Mouse (Mus musculus) left cerebral cortex, adult 8-10 months (tissue): ENCODE measurements around the gene Creb5. TPM values are rescaled to one million over a fixed set of nuclear protein-coding genes. Genes with fewer than 3 reads are reported as not detected.

Experiments
- DNase-seq, 2 experiments: peaks; one replicate each; pipeline ENCODE4 v3.0.0; 2022; ENCODE audit warnings: low spot score in 2 of 2
- total RNA-seq, 4 experiments: library from RNA; stranded (reverse); gene quantifications; 2 replicates each; pipeline ENCODE4 v1.2.4; 2022

Creb5 gene
- total RNA-seq, 4 experiments from 2014 or later: 5.0 to 6.9 (median 6.2) TPM

DNA sequence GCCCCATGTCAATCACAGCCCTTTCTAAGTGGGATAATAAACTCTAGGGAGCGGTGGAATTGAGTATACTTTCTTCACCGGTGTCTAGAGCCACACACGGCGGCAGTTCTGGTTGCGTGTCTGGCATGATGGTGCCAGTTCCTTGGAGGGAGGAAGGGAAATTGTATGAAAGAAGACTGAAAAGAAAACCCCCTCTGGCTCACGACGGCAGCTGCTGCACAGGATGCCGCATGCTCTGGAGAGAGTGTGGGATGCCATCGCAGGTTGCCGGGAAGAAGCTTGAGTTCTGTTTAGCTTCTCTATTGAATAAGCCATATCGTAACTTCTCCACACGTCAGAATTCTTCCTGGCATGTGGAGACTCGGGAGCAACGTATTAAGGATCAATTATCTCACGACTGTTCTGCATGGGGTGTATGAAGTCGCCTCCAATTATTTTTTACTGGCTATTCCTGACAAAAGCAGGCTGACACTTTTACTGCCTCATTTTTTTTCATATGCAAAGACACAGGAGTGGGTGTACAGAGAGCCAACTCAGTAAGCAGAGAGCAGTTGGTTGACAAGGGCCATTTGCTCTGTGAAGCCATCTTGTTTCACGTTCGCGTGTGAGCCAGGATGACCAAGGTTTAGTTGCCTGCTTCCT lies 296.3 kb downstream of the Creb5 start:
- no peak for DNase-seq

DNA sequence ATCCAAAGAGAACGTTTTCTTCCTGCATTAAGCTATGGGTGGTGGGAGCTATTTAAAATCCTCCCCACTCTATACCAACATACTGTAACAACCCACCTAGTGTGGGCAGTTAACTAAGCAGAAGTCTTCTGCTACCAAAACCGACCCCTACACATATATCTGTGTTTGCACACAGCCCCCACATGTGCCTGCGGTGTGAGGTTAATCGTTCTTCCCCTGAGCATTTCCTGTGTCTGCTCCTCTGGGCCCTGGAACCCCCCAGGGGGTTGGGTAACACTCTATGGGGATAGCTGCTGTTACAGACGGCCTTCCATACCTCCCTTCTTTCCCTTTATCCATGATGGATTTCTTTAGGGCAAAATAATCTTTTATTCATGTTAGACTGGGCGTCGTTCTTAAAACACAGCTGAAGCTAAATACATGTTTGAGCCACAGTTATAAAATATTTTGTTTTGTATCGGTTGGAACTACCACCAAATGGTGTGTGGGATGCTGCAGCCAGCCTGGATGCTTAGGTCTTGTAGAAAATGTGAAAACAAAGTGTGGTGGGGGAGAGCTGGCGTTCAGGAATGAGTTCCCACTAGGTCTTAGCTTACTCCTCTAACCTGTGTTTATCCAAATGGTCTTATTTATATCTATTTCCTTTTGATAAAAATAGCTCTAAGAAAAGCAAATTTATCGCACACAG lies 297.8 kb downstream of the Creb5 start:
- no peak for DNase-seq

DNA sequence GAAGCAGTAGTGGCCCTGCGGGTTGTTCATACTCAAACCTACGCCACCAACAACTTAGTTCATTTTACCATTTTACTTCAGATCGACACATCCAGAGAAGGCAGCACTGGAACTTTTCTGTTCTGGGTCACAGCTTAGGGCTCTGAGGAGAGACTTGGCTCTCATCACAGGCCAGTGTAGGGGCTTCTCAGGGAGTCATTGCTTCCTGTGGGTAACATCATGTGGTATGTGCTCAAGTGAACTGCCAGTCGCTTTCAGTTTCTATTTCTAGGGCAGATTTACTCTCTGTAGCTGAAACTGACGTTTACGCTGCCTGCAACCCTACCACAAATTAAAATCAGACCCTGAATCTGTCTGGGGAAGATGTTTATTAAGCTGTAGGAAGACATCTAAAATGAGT lies 302.7 kb downstream of the Creb5 start:
- no peak for DNase-seq

DNA sequence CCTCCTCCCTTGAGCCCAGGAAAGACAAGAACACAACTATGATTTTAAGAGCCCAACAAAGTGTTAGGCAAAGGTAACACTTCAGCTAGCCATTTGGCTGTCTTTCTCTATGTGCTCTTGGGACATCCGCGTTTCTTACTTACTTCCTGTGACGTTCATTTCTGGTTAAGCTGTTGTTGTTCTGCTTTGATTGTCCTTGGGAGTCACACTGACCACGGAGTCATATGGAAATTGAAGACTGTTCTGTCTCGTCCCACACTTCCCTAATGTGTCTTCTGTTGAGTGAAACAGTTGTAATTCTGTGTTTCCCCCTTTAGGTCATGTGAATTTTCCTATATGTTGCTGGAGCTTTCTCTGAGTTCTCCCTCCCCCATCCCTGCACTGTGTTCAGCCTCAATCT lies 305.2 kb downstream of the Creb5 start:
- DNase-seq: no peak

DNA sequence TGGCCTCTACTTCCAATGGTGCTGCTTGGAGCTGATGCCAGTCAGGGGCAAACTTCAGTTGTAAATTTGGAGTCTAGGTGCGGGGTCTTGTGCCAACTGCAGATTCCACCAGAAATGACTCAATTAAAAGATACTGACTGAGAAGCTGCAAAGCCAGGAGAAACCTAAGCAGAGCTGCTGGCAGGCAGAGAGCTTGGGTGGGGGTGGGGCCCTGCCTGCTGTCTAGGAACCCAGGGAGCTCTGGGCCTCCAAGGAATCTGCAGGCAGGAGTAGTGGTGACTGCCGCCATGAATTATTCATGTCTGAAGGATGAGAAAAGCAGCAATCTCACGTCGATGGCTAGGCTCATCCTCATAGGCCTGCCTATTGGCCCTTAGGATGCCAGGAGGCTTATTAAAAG lies 306.5 kb downstream of the Creb5 start:
- DNase-seq: no peak

DNA sequence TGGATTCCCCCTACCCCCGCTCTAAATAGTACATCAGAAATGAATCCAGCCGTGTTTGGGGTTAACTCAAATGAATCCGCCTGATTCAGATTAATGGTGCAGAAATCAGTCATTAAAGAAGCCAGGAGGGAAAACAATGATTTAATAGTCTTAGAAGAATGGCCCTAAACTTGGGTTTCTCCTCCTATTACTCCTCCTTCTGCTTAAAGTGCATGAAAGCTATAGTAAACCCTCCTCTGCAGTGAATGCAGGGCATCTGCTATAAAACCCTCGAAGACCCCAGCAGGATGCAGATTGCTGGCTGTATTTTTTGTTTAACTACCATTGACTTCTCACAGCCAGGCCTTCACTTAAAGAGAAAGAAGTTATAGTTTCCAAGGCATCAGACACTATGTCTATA lies 307.2 kb downstream of the Creb5 start:
- no peak for DNase-seq

DNA sequence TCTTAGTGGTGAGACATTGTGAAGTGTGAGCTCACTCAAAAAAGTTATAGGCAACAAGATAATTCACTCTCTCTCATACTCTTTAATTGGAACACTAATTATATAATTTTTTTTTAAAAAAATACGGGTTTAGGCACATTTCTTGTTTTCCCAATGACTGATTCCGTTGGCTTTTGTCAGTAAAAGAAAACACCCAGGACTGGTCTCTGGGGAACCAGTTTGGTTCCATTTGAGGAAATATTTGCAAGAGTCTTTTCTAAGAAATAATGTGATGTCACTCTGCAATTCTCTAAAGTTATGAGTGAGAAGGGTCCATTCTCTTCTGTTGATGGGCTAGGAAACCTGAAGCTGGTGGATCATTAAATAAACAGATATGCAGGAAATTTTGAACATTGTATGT lies 309.3 kb downstream of the Creb5 start:
- no peak for DNase-seq

DNA sequence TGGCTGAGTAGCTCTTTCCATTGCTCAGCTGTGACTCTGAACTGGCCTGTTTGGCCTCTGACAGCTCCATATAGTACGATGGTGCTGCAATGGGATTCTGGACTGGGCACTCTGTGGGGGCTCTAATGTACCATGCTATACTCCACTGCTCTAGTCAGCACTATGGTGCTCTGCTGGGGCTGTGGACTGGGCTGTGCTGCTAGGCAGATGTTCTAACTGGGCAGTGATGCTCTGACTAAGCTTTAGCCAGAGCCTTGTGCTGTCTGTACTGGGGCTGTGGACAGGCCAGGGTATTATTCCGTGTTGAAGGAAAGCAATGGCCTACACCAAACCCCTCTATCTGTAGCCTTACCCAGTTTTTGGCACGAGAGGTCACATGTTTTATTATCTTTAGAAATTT lies 316.0 kb downstream of the Creb5 start:
- DNase-seq: no peak

DNA sequence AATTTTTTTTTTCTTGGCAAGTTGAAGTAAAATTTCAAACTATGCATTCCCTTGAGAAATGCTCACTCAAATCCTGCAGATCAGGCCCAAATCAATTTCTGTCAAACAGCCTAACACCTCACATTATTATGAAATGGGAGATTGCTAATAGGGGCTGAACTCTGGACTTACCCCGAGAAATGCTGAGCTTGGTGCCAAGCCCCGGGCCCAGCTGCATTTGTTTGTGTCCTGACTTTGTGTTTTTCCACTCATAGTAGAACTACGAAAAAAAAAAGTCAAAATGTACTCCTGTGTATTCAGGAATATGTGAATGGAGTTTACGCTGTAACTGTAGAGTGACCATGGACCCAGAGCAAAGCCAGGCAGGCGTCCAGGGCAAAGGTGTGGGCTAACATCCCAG lies 316.6 kb downstream of the Creb5 start:
- no peak for DNase-seq

DNA sequence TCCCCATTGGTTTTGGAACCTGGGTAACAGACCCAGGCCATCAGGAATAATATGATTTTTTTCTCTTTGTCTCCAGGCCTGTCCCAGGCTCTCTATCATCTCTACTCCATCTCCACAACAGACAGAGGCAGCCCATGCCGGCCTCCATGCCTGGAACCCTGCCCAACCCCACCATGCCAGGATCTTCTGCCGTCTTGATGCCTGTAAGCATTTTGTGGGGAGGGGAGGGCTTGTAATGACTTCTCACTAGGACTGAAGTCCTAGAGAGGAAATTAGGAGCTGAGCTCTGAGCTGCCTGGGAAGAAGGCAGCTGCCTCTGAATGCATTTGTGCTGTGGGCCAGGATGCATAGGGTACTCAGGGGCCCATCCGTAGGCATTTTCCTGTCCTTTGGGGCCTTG lies 317.3 kb downstream of the Creb5 start:
- no peak for DNase-seq

DNA sequence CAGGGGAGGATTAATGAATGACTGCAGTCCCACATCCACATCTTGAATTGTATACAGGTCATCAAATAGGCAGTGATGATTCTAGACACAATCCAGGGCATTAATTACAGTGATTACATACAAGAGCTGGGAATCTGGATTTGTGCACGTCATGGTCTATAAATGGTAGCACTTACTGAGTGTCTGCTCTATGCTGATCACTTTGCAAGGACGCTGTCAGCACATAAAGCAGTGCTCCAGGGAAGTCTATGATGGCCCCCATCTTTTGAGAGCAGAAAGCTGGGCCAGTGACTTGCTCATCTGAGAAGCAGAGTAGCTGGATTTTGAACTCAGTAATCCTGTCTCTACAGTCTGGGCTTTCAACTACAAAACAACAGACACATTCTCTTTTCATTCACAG lies 318.1 kb downstream of the Creb5 start:
- DNase-seq: no peak

DNA sequence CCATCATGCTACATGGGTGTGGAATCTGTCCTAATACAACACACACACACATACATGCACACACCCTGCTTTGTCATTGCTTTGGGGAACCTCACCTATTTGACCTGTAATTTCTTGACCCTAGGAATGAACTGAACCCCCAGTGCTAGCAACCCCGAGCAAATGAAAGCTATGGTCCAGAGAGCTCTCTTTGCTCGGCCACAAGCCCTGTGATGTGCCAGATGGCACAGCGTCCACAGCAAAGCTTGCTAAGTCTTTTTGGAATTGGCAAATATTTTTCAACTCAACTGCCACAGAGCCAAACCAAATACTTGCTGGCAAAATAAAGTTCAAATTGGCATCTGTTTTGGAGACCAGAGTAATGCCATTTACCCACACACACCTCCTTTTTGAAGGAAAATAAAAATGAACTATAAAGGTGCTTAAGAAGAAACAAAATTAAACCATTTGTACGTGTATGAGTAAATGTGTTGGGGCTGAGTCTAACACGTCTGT lies 324.4 kb downstream of the Creb5 start:
- no peak for DNase-seq

DNA sequence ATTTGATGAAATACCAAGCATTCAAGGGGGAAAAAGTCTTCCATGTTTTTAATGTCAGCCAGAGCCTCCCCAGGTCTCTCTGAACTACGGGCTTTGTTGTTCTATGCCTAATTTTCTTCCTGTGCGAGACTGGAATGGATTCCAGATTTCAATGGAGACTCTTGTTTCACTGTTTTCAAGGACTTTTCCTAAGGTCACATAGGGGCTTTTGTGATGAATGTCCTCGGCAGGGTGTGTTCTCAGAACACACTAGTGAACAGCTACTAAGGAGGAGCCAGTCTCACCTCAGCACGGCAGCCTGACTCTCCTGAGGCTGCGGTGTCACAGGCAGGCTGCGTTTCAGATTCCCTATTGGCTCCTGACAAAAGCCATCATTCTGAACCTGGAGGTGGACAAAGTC lies 325.6 kb downstream of the Creb5 start:
- DNase-seq: no peak

DNA sequence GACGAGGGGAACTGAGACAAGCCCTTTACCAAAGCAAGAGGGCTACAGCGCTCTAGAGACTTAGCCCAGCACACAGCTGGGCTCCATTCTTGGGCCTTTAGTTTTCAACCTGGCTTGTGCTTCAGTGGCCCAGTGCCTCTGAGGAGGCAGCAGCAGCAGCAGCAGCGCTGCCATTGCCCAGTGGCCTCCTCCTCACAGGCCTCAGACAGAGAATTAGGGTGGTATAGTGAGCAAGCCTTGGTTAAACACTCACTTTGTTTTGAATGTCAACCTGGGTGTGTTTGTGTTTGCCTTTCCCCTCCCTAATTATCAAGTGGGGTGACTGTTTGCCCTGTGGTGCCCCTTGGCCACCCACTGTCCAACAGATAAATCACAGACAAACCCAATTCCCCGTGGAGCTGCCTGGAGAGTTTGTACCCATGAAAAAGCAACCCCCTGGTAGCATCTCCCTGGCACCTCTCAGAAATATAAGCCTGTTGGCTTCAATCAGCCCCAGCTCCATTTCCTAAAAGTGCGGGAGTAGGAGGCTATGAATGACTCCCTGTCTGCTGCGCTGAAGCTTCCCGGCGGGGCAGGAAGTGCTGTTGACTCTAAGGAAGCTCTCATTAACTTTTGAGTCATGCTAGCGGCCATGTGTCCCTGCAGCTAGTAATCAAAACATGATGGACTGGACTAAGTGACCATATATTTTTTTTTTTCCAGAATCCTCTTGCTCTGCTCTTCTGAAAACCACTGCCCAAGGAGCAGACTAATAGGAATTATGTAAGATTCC lies 328.6 kb downstream of the Creb5 start:
- no peak for DNase-seq

DNA sequence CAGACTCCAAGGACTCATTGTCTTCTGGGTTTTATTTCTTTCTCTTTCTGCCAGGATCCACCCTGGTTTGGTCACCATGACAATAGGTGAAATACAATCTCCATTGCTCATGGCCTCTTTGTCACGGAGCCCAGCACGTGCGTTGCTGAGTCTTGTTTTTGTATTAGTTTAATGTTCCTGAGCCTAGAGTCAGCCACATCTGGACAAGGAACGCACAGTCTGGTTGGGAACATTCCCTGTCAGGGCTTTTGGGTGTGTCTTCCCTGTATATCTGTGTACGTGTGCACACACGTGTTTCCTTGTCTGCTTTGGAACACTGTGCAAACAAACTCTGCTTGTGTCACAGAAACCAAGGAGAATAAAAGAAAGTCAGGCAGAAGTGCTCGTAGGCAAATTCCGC lies 331.1 kb downstream of the Creb5 start:
- DNase-seq: no peak

DNA sequence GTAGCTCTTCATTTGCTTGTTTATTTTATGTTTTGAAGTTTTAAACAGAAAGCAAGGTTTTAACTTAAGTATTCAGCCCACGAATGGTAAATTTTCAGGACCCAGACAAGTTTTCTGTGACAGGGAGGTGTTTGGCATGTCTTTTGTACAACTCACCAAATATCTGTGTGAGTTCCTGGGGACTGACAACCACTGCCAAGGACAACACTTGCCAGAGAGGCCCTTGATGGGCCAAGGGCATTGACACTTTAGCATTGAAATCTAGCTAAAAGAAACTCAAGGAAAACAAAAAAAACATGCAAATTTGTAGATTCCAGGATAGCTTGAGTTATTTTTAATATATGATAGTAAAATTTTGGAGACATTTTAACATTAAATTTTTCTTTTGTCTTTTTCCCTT lies 332.6 kb downstream of the Creb5 start:
- no peak for DNase-seq

DNA sequence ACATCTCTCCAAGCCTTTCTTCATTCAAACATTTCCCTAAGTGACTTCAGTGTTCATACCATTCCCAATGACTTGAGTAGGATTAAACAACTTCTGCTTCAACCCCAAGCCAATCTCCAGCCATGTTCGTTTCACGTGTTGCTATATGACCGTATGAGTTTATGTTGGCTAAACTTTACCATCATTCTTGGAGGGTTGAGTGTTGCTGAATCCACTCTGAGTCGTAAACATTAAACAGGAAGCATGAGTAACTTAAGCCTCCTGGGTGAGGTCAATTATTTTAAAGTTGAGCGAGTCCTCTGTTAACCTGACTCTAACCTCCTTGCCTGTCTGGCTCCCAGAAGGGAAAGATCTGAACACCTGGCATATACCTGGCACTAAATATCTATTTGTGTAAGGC lies 334.2 kb downstream of the Creb5 start:
- DNase-seq: no peak

DNA sequence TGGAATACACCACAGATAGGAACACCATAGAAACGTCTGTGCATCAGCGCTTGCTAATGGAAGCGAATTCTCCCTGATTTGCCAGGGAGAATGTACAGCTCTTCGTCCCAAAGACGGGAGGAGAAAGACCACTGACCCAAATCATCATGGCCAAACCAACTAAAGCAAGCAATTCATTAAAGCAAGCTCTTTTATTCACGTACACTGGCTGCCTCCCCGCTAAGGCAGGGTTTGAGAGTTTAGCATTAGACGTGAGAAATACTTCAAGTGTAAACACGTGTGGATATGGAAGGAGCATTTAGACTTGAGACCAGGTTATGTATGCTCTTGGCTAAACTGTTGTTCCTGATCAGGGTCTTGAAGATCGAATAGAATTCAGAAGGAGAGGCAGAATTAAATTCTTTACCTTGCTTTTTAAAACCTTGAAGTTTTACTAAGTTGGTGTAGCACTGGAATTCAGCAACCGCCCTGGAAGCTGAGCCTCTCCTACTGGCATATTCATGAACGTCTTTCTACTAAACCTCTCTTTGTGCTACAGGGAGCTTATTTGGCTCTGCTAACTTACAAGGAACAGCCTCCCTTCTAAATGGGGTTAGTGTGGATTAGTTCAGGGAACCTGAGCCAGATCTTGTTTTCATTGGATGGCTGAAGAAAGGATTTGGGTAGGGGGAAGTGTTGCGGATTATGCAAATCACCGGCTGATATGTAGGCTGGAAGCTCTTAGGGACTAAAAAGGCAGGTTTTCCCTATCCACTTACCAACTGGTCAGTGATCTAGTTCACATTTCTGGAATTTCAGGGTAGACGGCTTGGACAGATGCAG lies 337.6 kb downstream of the Creb5 start:
- DNase-seq: no peak

DNA sequence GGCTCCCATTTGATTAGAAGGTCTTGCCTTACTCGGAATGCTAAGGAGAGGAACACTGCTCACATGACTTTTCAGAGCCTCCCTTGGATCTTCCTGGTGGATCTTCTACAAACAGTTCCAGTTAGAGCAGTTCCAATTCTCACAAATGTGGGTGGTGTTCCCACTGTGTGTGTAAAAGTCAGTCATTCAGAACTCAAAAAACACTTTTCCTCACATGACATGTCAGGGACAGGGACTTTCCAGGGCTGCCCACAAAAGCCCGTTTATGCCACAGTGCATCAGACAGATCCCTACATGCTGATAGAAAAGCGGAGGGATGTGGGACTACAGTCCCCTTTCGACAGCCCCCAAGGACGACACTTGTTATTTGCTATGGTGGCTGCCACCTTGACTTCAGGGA lies 339.0 kb downstream of the Creb5 start:
- no peak for DNase-seq

DNA sequence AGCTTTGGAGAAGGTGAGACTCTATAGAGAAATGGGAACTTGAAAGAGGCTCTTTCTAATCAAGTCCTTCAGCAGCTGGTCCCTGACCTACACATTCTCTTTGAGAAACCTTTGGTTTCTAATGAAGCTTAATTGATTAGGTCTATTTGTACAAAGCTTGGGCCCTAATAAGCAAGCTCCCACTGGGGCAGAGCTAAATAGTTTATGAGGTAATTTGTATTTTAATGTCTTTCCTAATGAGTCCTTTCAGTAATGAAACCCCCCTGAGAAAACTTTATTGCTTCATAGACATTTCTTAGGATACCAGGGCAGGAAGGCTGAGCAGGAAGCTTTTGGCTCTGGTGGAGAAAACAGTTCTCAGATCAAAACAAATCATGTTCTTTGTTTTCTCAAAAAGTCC lies 341.6 kb downstream of the Creb5 start:
- no peak for DNase-seq

DNA sequence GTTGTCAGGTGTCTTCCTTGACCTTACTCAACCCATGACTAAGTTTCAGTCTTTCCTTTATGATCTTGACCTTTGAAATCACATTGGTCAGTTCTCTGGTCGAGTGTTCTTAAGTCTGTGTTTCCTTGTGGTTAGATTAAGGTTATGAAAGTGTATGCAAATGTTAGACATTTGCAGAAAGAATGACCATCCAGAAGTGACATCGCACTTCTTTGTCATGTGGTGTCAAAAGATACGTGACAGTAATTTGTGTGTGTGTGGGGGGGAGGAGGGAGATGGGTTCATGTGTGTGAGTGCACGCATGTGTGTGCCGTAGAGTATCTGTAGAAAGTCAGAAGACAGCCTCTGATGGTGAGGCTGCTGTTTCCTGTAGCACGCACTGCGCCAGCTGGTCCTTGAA lies 348.4 kb downstream of the Creb5 start:
- DNase-seq: no peak
